Mouse (Mus musculus): ENCODE results near the gene Zfp748.

Gene Zfp748

GRCm38 (mm10) chr13:67553730-67554129 lies at the start of gene Zfp748:
Gene Zfp748 (minus strand): TSS chr13:67553830.
- in situ Hi-C loops (cut with MboI; ENCODE audit: low pct_unique_long_range_greater_than_20kb in 1 of 2, low sequenced_read_pairs in 2 of 2, unreplicated experiment in 1 of 2) = no loop called here

GRCm38 (mm10) chr13:67572591-67573189 lies 19.1 kb upstream of the Zfp748 start:
- in situ Hi-C loops (cut with MboI; ENCODE audit: low pct_unique_long_range_greater_than_20kb in 1 of 2, low sequenced_read_pairs in 2 of 2, unreplicated experiment in 1 of 2) = no loop called here

GRCm38 (mm10) chr13:67552505-67553346 lies 904 bp downstream of the Zfp748 start:
- in situ Hi-C loops (cut with MboI; ENCODE audit: low pct_unique_long_range_greater_than_20kb in 1 of 2, low sequenced_read_pairs in 2 of 2, unreplicated experiment in 1 of 2) = no loop called here

DNA sequence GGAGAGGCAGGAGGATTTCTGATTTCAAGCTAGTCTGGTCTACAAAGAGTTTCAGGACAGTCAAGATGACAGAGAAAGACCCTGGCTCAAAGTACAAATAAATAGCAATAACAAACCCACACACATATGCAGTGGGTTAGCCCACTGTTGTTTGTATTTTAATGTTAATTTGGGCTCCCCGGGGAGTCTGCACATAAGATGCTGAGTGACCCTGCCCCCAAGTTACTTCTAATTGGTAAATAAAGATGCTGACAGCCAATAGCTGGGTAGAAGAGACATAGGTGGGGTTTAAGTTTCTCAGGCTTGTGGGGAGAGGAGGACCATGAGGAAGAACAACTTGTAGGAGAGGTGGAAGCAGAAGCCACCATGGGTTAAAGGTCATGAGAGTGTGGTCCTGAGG lies 7.7 kb downstream of the Zfp748 start:
- in situ Hi-C loops (cut with MboI; ENCODE audit: low pct_unique_long_range_greater_than_20kb in 1 of 2, low sequenced_read_pairs in 2 of 2, unreplicated experiment in 1 of 2) = no loop called here

DNA sequence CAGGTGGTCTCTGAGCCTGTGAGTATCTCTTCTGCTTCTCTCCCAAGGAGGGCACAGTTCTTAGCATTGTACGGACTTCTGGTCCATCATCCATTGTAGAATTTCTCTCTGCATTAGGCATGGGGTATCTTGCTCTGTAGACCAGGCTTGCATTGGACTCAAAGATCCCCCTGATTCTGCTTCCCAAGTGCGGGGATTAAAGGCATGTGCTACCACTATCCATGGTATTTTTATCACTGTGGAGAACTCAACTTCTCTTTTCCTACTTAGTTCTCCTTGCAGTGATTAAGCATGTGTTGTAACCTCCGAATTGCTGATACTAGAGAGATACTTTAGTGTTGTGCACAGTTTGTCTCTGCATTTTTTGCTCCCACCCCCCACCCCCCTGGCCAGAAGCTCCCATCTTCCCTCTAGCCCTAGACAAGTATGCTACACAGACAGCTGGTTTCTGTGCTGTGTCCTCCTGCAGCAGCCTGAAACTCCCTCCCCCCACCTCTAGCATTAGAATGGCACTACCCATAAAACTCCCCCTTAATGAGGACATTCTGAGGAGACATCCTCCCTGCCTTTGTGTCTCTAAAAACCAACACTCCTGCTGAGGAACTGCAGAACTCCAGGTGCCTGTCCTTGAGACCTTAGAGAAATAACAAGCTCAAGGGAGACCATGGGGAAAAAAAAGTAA lies 26.4 kb downstream of the Zfp748 start:
- in situ Hi-C loops (cut with MboI; ENCODE audit: low pct_unique_long_range_greater_than_20kb in 1 of 2, low sequenced_read_pairs in 2 of 2, unreplicated experiment in 1 of 2) = no loop called here

DNA sequence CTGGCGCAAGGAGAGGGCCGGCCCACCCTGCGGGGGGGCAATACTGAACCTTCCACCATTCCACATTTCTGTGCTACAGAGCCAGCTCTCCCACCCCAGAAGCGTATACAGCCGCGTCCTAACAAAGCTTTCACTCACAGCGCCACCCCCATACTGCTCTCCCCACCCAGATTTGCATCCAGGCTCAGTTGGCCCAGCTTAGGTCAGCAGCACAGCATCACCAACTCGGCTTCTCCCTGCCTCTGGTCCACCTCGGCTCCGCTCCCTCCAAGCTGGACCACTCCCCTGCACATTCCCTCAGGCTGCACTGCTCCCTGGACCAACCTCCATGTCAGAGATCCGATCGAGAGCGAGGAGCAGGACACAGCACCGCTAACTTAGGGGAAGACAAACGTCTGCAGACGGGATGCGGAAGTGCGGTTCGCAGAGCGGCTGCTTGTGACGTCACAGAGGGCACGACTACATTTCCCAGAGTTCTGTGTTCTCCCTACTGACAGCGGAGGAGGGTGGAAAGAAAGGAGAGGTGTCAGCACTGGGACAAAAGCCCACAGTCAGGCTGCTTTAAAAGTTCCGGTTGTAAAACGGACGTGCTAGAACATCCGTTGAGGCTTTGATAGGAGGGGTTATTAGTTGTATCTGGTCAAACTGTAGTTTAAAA lies 27.7 kb downstream of the Zfp748 start, which contains the start of the genes Gm26965 and Zfp87:
TSS of gene Gm26965 (minus strand) at position 399 of the 658 bp plus-strand sequence.
TSS of gene Zfp87 (minus strand) at position 425 of the 658 bp plus-strand sequence.
- in situ Hi-C loops (cut with MboI; ENCODE audit: low pct_unique_long_range_greater_than_20kb in 1 of 2, low sequenced_read_pairs in 2 of 2, unreplicated experiment in 1 of 2) = no loop called here

DNA sequence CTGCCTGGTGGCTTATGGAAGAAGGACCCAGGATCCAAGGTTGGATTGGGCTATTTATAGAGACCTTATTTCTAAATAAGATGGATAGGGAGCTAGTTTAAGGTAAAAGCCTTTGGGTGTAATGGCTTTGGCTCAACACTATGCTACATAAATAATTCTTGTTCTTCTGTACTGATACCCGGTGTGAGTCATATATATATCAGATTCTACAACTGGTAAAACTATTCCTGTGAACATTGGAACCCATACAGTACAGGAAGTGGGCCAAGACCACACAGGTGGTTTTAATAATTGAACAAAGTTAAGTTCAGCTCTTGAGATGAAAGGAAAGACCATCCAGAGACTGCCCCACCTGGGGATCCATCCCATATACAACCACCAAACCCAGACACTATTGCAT lies 52.7 kb downstream of the Zfp748 start:
- in situ Hi-C loops (cut with MboI; ENCODE audit: low pct_unique_long_range_greater_than_20kb in 1 of 2, low sequenced_read_pairs in 2 of 2, unreplicated experiment in 1 of 2) = no loop called here

GRCm38 (mm10) chr13:67500084-67500719 lies 53.4 kb downstream of the Zfp748 start, which contains the start of gene Zfp58:
Gene Zfp58 (minus strand): TSS chr13:67500555.
- in situ Hi-C loops (cut with MboI; ENCODE audit: low pct_unique_long_range_greater_than_20kb in 1 of 2, low sequenced_read_pairs in 2 of 2, unreplicated experiment in 1 of 2) = no loop called here

DNA sequence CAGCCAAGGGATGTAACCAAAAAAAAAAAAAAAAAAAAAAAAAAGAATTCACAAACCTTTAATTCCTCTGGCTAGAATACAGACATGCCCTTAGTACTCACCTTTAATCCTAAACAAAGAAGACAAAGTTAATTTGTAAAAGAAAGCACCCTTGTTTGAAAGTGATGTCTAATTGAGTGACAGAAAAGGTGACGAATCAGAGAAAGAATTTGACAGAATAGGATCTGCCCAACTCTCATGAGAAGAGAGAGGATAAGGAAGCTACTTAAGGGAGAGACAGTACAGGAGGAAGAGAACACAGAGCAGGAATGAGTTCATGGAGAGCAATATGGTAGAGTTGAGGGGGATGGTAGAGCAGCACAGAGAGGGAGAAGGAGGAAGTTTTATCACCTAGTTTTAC lies 58.0 kb downstream of the Zfp748 start:
- in situ Hi-C loops (cut with MboI; ENCODE audit: low pct_unique_long_range_greater_than_20kb in 1 of 2, low sequenced_read_pairs in 2 of 2, unreplicated experiment in 1 of 2) = no loop called here
